In the genomic region with DNA sequence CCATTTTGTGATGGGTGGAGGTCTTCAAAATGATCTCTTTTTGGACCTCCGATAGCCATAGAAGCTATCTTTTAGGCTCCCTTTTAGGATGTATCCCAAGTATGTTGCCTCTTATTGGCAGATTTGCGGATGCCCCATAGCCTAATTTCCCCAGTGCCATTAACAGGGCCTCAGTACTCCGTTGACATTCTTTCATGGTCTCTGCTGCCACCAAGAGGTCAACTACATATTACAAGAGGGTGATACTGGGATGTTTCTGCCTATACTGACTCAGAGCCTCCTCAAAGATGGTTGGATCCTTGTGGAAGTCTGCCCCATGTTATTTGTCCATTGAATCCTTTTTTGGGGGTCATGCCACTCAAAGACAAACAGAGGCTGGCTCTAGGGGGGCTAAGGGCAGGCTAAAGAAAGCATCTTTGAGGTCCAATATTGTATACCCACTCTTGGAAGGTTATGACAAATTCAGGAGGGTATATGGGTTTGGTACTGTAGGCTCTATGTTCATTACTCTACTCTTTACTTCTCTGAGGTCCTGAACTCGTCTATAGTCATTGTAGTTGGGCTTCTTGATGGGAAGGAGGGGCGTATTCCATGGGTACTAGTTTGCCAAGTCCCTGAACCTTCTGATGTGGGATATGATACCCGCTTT, we compare ENCODE assay signal across 9 mouse cellular contexts. TPM values are rescaled to one million over a fixed set of nuclear protein-coding genes. Genes with fewer than 3 reads are reported as not detected.
A peak's percentile ranks its signal among the peaks of the same experiment; 100 is the strongest.
DNase-seq lines count a peak whose midpoint lies in the region; ATAC-seq lines count a peak whose summit lies in the region.
"Had no signal": no experiment of that assay in that cellular context is flagged by ENCODE, and none has a peak within 500 bp of the region (broad histone marks: within the 10 kb centered on the region; RNA-seq: fewer than 3 reads in every experiment).

No protein-coding gene starts in this region.

- H3K9ac ChIP-seq in intestine, embryonic 14.5 days (ENCODE audit: low read length), result no peak overlapping the region
- no peak overlapping the region for H3K9ac ChIP-seq in midbrain, embryonic 16.5 days (ENCODE audit: low read depth, low read length)
- H3K9ac ChIP-seq in stomach, embryonic 16.5 days (ENCODE audit: low read length), result no peak overlapping the region

- no peaks in the 10 kb centered on the region for H3K9me3 ChIP-seq in intestine, embryonic 14.5 days (ENCODE audit: control insufficient read depth, low read length)
- H3K9me3 ChIP-seq in midbrain, embryonic 16.5 days (replicated peaks; ENCODE audit: control insufficient read depth, low read length, poor library complexity, severe bottlenecking), result no peaks in the 10 kb centered on the region
- H3K9me3 ChIP-seq in stomach, embryonic 16.5 days (replicated peaks; ENCODE audit: control insufficient read depth, low read length), result no peaks in the 10 kb centered on the region

- no peaks in the 10 kb centered on the region for H3K4me1 ChIP-seq in intestine, embryonic 14.5 days (replicated peaks; ENCODE audit: control insufficient read depth, insufficient read depth, low read length)
- H3K4me1 ChIP-seq in midbrain, embryonic 16.5 days (ENCODE audit: control insufficient read depth, insufficient read depth, low read length), result no peaks in the 10 kb centered on the region
- no peaks in the 10 kb centered on the region for H3K4me1 ChIP-seq in stomach, embryonic 16.5 days (ENCODE audit: control insufficient read depth, insufficient read depth, low read length)

- intact Hi-C loops in left cerebral cortex, postnatal 14 days (cut with DNase I), result loop anchor here (5.0 kb wide), 4 partner anchors 590 to 865 kb away; partner anchors contain the start of gene Rab33b

- 45% methylated on average over 6 of the region's 6 CpGs for WGBS in intestine, embryonic 14.5 days
- WGBS in midbrain, embryonic 16.5 days, result 40% methylated on average over 6 of the region's 6 CpGs
- 42% methylated on average over 6 of the region's 6 CpGs for WGBS in stomach, embryonic 16.5 days

- ATAC-seq in intestine, embryonic 14.5 days (replicated peaks; ENCODE audit: low FRiP score, low TSS enrichment, low read depth), result no peak
- peak; percentile 84 for ATAC-seq in midbrain, embryonic 16.5 days
- ATAC-seq in stomach, embryonic 16.5 days (ENCODE audit: insufficient read depth, low FRiP score), result peak; percentile 66

- no peaks in the 10 kb centered on the region for H3K27me3 ChIP-seq in intestine, embryonic 14.5 days (replicated peaks; ENCODE audit: control insufficient read depth, insufficient read depth, low read length)
- no peaks in the 10 kb centered on the region for H3K27me3 ChIP-seq in midbrain, embryonic 16.5 days (ENCODE audit: control insufficient read depth, insufficient read depth, low read depth, low read length)
- H3K27me3 ChIP-seq in stomach, embryonic 16.5 days (ENCODE audit: control insufficient read depth, insufficient read depth, low read length), result no peaks in the 10 kb centered on the region

- no peak overlapping the region for H3K4me2 ChIP-seq in intestine, embryonic 14.5 days (ENCODE audit: low read length)
- no peak overlapping the region for H3K4me2 ChIP-seq in midbrain, embryonic 16.5 days (ENCODE audit: low read length)
- H3K4me2 ChIP-seq in stomach, embryonic 16.5 days (ENCODE audit: low read depth, low read length), result no peak overlapping the region

- no peaks in the 10 kb centered on the region for H3K36me3 ChIP-seq in intestine, embryonic 14.5 days (ENCODE audit: control insufficient read depth, insufficient read depth, low read length)
- H3K36me3 ChIP-seq in midbrain, embryonic 16.5 days (ENCODE audit: control insufficient read depth, insufficient read depth, low read length), result no peaks in the 10 kb centered on the region
- no peaks in the 10 kb centered on the region for H3K36me3 ChIP-seq in stomach, embryonic 16.5 days (ENCODE audit: control insufficient read depth, insufficient read depth, low read length)

- peak; percentile 43 to 51 for DNase-seq in urinary bladder, adult 18-20 months (ENCODE audit: low spot score in 2 of 2)
- DNase-seq in urinary bladder, adult 2 months (ENCODE audit: low spot score), result no peak
- DNase-seq in cerebellum, adult 8-10 months, result peak; percentile 87
- DNase-seq in frontal cortex, postnatal 14 days (ENCODE audit: low spot score in 2 of 2), result peak; percentile 28 to 69
- DNase-seq in intestine, embryonic 14.5 days (ENCODE audit: low spot score), result peak; percentile 85
- DNase-seq in left cerebral cortex, postnatal 14 days (ENCODE audit: low spot score in 2 of 2), result peak; percentile 82 to 89

- H3K4me3 ChIP-seq in intestine, embryonic 14.5 days (ENCODE audit: low read depth, low read length), result no peak overlapping the region
- H3K4me3 ChIP-seq in midbrain, embryonic 16.5 days (ENCODE audit: low read depth, low read length), result no peak overlapping the region
- no peak overlapping the region for H3K4me3 ChIP-seq in stomach, embryonic 16.5 days (replicated peaks; ENCODE audit: low read length)
- H3K4me3 ChIP-seq: myocyte had no signal

- H3K27ac ChIP-seq in intestine, embryonic 14.5 days (ENCODE audit: low read depth), result no peak overlapping the region
- no peak overlapping the region for H3K27ac ChIP-seq in midbrain, embryonic 16.5 days (ENCODE audit: low read length)
- H3K27ac ChIP-seq in stomach, embryonic 16.5 days (ENCODE audit: low read length), result no peak overlapping the region

RNA-seq across cellular contexts. Expression of gene Foxo1, which starts 25.6 kb away (rescaled TPM):
- 8.2 and 12.4 TPM in 2 replicates for polyA plus RNA-seq in urinary bladder, adult 2 months (2012; rRNA removed)
- polyA plus RNA-seq in intestine, embryonic 14.5 days (2014; fragmentation: Nextera tagmentation; extraction: Ambion mirVana), result 7.5 and 8.2 TPM in 2 replicates
- total RNA-seq in left cerebral cortex, postnatal 14 days (2021), result 10 to 100 TPM; 12.1 to 13.5 TPM
- 2.8 and 3.1 TPM in 2 replicates for polyA plus RNA-seq in midbrain, embryonic 16.5 days (2015; fragmentation: Nextera tagmentation; extraction: Ambion mirVana)
- polyA plus RNA-seq in stomach, embryonic 16.5 days (2015; fragmentation: Nextera tagmentation; extraction: Ambion mirVana), result 4.4 and 5.1 TPM in 2 replicates
